Mouse (Mus musculus) Muller cell, postnatal 12 days (primary cell): ENCODE measurements around the gene Ano8.
"Not testable (repeated sequence)": the region's sequence is repeated elsewhere in the genome, so short reads cannot be mapped to it uniquely, and the experiment has no call there.

ENCODE experiments used
- DNase-seq: peaks from one replicate; pipeline ENCODE4 v3.0.0-alpha.2; 2015; ENCODE audit errors: inconsistent ontology term

Ano8 gene

DNA sequence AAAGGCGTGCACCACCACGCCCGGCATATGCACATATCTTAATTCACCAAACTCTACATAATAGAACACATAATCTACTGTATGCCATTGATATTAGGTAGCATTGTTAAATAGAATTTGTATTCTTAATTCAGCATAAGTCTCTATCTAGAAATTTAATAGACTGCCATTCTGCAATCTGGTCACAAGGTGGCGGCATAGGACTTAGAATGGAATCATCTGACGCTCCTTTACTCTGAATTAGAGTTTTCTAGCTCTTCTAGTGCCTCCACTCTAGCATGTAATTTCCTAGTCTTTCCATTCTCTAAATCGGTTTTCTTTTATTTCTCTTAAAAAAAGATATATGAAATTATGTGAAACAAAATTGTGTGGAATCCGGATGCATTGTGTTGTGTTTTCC lies 44.4 kb downstream of the Ano8 start:
- peak; percentile 53 for DNase-seq

DNA sequence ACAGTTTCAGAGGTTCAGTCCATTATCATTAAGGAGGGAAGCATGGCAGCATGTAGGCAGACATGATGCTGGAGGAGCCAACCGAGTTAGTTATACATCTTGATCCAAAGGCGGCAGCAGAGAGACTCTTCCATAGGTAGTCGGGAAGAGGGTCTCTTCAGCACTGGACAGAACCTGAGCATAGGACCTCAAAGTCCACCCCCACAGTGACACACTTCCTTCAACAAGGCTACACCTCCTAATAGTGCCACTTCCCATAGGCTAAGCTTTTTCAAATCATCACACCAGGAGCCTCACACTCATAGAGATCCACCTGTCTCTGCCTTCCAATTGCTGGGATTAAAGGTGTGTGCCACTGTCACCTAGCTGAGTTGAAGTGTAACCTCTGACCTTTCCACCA lies 48.7 kb downstream of the Ano8 start:
- no peak for DNase-seq

GRCm38 (mm10) chr8:71432935-71433334 lies 52.8 kb downstream of the Ano8 start:
- DNase-seq, result not testable (repeated sequence)
